Mouse (Mus musculus) embryonic facial prominence, embryonic 15.5 days (tissue): ENCODE data around the gene Rab3gap1. TPM values are rescaled to one million over a fixed set of nuclear protein-coding genes. Genes with fewer than 3 reads are reported as not detected.

ENCODE experiments used
- ATAC-seq: fragments of 200-750 bp; cut with Nextera tagmentation; 2 replicates; pipeline ENCODE4 v1.8.0; 2017; ENCODE audit warnings: low read depth, moderate TSS enrichment; ENCODE audit not compliant: insufficient number of reproducible peaks, low FRiP score, low TSS enrichment
- H3K27ac ChIP-seq: fragments of 300-500 bp; sonication (generic); replicated peaks from 2 replicates; pipeline ENCODE4 v1.5.1; 2015; ENCODE audit warnings: mild to moderate bottlenecking, inconsistent platforms
- H3K27me3 ChIP-seq: fragments of 300-500 bp; sonication (generic); 2 replicates; pipeline ENCODE4 v1.6.1; 2015; ENCODE audit warnings: inconsistent platforms
- H3K36me3 ChIP-seq: fragments of 300-500 bp; sonication (generic); 2 replicates; pipeline ENCODE4 v1.6.1; 2015; ENCODE audit warnings: mild to moderate bottlenecking, inconsistent platforms
- H3K4me1 ChIP-seq: fragments of 300-500 bp; sonication (generic); 2 replicates; pipeline ENCODE4 v1.6.1; 2015; ENCODE audit warnings: inconsistent platforms
- H3K4me2 ChIP-seq: fragments of 300-500 bp; sonication (generic); replicated peaks from 2 replicates; pipeline ENCODE4 v1.6.1; 2015; ENCODE audit warnings: mild to moderate bottlenecking, inconsistent platforms
- H3K4me3 ChIP-seq: fragments of 300-500 bp; sonication (generic); replicated peaks from 2 replicates; pipeline ENCODE4 v1.5.1; 2015; ENCODE audit warnings: mild to moderate bottlenecking, inconsistent platforms
- H3K9ac ChIP-seq: fragments of 300-500 bp; sonication (generic); 2 replicates; pipeline ENCODE4 v1.6.1; 2015; ENCODE audit warnings: inconsistent platforms
- H3K9me3 ChIP-seq: fragments of 300-500 bp; sonication (generic); replicated peaks from 2 replicates; pipeline ENCODE4 v1.6.1; 2016; ENCODE audit warnings: inconsistent platforms
- WGBS: fragments of 180-500 bp; shearing (Covaris S2); methylation state at CpG from one replicate; pipeline ENCODE4 v1.1.7; 2015; 5-methylcytosine and 5-hydroxymethylcytosine counted together
- polyA plus RNA-seq: library from polyadenylated mRNA; unstranded; fragments of >200 nt; fragmentation: Nextera tagmentation; extraction: Ambion mirVana; gene quantifications from 2 replicates; pipeline ENCODE4 v1.2.1, GENCODE M21; 2015

The Rab3gap1 gene
- polyA plus RNA-seq, 1 experiment from 2014 or later, result 22.6 TPM

DNA sequence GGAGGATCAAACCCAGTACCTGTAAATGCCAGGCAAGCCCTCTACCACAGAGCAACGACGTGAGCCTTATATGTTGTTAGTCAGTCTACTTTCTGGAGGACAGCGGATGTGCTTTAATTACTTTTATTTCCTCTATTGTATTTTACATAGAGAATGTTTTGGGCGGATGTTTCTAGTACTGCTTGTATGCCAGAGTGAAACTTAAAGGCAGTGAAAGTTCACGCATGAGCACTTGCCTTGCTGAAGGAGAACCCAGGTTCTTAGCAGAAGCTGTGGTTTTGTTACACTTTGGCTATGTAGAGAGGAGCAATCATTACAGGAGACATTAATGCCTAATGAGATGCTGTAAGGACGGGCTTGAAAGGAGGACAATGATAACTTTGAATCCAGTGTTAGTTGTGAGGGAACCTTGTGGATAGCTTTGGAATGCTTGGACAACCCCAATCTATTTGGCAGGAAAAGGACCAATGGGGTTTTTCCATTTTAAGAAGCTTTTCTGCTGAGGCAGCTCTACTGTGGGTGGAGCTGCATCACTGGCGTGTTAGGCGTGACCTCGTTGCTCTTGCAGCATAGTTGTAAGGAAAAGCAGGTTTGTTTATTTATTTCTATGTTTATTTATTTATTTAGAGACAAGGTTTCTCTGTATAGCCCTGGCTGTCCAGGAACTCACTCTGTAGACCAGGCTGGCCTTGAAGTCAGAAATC, 9.5 kb upstream of the Rab3gap1 start:
- Histone ChIP-seq H3K4me1 (no peaks in the 10 kb centered on the region), H3K4me3 (no peak overlapping the region), H3K27me3 (no peaks in the 10 kb centered on the region), H3K27ac (no peak overlapping the region), H3K9ac (no peak overlapping the region), H3K9me3 (no peaks in the 10 kb centered on the region), H3K36me3 (no peaks in the 10 kb centered on the region), H3K4me2 (no peak overlapping the region)
- ATAC-seq, result no peak
- WGBS, result 84% methylated on average over 9 of the region's 9 CpGs

DNA sequence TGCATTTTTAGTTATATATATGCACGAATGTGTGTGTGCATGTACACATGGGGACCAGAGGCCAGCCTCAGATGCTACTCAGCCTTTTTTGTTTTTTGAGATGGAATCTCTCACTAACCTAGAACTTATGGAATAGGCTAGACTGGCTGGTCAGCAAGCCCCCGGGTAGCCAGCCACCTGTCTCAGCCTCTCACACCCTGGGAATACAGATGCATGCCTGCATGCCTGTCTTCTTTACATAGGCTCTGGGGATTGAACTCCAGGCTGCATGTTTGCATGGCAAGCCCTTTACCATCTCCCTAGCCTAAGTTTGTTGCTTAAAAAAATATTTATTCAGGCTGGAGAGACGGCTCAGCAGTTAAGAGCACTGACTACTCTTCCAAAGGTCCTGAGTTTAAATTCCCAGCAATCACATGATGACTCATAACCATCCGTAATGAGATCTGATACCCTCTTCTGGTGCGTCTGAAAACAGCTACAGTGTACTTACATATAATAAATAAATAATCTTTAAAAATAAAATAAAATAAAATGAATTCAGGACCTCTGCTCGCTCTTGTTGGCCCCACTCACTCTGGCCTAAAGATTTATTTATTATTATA, 8.7 kb upstream of the Rab3gap1 start:
- Histone ChIP-seq H3K27me3 (no peaks in the 10 kb centered on the region), H3K27ac (no peak overlapping the region), H3K4me1 (no peaks in the 10 kb centered on the region), H3K36me3 (no peaks in the 10 kb centered on the region), H3K9ac (no peak overlapping the region), H3K4me3 (no peak overlapping the region), H3K4me2 (no peak overlapping the region), H3K9me3 (no peaks in the 10 kb centered on the region)
- no peak for ATAC-seq
- 66% methylated on average over 6 of the region's 6 CpGs for whole genome bisulfite sequencing

DNA sequence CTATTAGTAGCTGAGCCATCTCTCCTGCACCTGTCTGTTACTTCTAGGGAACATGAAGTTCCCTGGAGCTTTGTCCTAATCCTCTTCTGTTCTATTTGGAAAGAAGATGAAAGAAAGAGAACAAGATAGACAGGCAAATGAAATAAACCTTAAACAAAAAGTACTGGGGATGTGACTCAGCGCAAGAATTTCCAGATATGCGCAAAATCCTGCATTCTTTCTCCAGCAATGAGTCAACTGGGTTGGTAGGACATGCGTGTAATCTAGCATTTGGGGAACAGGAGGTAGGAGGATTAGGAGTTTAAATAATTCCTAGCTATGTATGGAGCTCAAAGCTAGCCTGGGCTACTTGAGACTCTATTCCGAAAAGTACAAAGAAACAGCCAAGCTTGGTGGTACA, 8.1 kb upstream of the Rab3gap1 start:
- H3K4me2 ChIP-seq, result no peak overlapping the region
- no peak overlapping the region for H3K4me3 ChIP-seq
- H3K36me3 ChIP-seq, result no peaks in the 10 kb centered on the region
- ATAC-seq, result no peak
- no peak overlapping the region for H3K27ac ChIP-seq
- H3K9me3 ChIP-seq, result no peaks in the 10 kb centered on the region
- H3K4me1 ChIP-seq, result no peaks in the 10 kb centered on the region
- H3K27me3 ChIP-seq, result no peaks in the 10 kb centered on the region
- H3K9ac ChIP-seq, result no peak overlapping the region
- 81% methylated on average over 4 of the region's 4 CpGs for WGBS

DNA sequence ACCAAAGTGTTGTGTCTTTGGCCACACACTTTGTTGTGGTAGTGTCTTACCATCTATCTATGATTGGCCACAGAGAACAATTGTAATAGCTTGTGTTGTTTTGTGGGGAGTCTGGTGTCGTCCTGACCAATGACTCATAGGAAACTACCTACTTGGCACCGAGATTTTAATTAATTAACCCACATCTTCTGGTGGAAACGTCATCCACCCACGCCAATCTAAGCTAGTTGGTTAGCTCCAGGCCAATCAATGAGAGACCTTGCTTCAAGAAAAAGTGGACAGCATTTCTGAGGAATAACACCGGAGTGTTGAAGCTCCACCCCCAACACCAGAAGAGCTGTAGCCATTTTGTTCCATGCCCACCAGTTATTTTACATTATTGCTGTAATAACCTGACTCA, 6.7 kb upstream of the Rab3gap1 start:
- Histone ChIP-seq H3K4me2 (no peak overlapping the region), H3K4me3 (no peak overlapping the region), H3K9me3 (no peaks in the 10 kb centered on the region), H3K27ac (no peak overlapping the region), H3K4me1 (no peaks in the 10 kb centered on the region), H3K27me3 (no peaks in the 10 kb centered on the region), H3K9ac (no peak overlapping the region), H3K36me3 (no peaks in the 10 kb centered on the region)
- no peak for ATAC-seq
- WGBS, result 83% methylated on average over 5 of the region's 5 CpGs

DNA sequence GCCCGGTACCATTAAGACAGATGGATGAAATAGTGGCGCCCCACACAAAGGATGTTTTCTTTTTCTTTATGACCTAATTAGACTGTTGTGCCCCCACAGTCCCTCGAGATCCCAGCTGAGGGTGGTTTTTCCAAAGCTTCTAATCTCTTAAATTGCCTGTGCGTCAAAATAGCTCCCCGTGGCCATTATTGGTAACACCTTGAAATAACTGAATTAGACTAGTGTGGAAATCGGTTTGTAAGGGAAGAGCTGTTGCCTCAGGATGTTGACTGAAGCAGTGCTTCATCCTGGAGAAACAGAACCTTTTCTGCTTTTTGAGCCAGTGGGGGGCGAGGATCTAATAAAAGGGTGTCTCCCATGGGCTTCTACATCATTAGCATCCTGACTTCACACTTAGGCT, 4.8 kb upstream of the Rab3gap1 start:
- no peaks in the 10 kb centered on the region for H3K4me1 ChIP-seq
- H3K27ac ChIP-seq, result no peak overlapping the region
- no peak overlapping the region for H3K9ac ChIP-seq
- ATAC-seq, result no peak
- H3K27me3 ChIP-seq, result no peaks in the 10 kb centered on the region
- H3K4me2 ChIP-seq, result no peak overlapping the region
- no peaks in the 10 kb centered on the region for H3K36me3 ChIP-seq
- H3K4me3 ChIP-seq, result no peak overlapping the region
- no peaks in the 10 kb centered on the region for H3K9me3 ChIP-seq
- WGBS, result 33% methylated on average over 7 of the region's 7 CpGs

DNA sequence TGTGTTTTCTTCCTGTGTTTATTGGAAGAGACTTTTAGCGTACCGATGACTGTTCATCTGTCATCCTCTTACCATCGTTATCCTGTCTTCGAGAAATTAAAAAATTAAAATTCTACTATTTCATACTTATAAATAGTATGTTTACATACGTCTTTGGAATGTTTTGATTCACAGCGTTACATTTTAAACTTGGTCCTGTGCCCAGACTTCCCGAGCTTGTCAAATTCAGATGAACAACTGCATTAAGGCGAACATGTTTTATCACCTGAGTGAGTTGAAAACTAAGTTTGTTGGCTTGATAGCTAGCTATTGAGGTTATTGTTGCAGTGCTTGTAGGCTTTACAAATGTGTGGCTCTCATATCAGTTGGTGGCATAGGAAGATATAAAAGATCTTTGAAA, 703 bp downstream of the Rab3gap1 start:
- Histone ChIP-seq H3K9ac (peak overlapping the region; percentile 71), H3K4me2 (peak overlapping the region; percentile 58), H3K4me1 (0 out of 2 replicates have a peak, but pooled peaks cover 9% of the 10 kb centered on the region), H3K4me3 (peak overlapping the region; percentile 85), H3K9me3 (no peaks in the 10 kb centered on the region), H3K36me3 (peaks cover 10% of the 10 kb centered on the region; the same call in 1 of the 2 replicates), H3K27ac (peak overlapping the region; percentile 88; the same call in 1 of the 2 replicates), H3K27me3 (no peaks in the 10 kb centered on the region)
- no peak for ATAC-seq
- WGBS, result 24% methylated on average over 8 of the region's 8 CpGs

DNA sequence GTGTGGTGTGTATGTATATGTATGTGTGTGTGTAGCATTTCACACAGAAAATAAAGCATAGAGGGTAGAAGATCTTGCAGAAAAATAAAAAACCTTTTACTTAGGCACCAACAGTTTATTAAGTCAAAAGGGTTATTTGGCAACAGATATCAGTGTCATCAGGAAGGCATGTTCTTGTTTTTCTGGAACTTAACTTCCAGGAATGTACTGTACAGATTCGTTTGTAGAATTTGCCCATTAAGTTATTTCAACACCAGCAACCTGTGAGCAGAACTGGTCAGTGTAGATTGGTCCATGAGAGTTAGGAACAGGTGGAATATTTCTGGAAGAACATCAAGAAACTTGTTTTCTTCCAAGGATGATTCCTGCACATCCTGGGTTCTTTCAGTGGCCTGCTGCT, 30.8 kb downstream of the Rab3gap1 start:
- Histone ChIP-seq H3K36me3 (peaks cover 7% of the 10 kb centered on the region; the same call in 1 of the 2 replicates), H3K4me1 (no peaks in the 10 kb centered on the region), H3K27me3 (no peaks in the 10 kb centered on the region), H3K9ac (no peak overlapping the region), H3K4me2 (no peak overlapping the region), H3K4me3 (no peak overlapping the region), H3K9me3 (no peaks in the 10 kb centered on the region), H3K27ac (no peak overlapping the region)
- WGBS, result 68% methylated on average over 1 of the region's 1 CpGs
- ATAC-seq, result no peak

DNA sequence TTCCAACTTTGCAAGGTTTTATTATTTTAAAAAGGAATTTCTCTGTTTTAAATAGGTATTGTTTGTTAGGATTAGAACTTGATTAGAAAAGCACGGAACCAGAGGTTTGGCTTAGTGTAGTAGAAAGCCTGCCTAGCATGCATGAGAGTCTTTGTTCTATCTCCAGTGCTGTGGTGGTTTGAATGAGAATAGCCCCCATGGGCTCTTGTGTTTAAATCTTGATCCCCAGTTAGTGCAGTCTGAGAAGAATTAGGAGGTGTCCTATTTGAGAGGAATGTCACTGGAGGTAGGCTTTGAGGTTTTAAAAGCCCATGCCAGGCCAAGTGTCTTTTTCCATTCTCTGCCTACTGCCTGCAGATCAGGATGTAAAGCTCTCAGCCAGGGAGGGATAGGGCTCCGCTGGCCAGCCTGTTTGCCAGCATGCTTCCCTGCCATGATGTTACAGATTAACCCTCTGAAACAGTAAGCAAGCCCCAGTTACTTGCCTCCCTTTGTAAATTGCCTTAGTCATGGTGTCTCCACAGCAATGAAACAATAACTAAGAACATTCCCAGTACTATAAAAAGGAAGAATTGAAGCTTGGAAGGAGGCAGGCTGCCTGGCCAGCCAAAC, 36.3 kb downstream of the Rab3gap1 start:
- Histone ChIP-seq H3K27me3 (no peaks in the 10 kb centered on the region), H3K9ac (no peak overlapping the region), H3K9me3 (no peaks in the 10 kb centered on the region), H3K4me3 (no peak overlapping the region), H3K27ac (no peak overlapping the region), H3K36me3 (peaks cover 10% of the 10 kb centered on the region; the same call in 1 of the 2 replicates), H3K4me2 (no peak overlapping the region), H3K4me1 (no peaks in the 10 kb centered on the region)
- ATAC-seq, result no peak
- WGBS, result 46% methylated on average over 2 of the region's 2 CpGs

DNA sequence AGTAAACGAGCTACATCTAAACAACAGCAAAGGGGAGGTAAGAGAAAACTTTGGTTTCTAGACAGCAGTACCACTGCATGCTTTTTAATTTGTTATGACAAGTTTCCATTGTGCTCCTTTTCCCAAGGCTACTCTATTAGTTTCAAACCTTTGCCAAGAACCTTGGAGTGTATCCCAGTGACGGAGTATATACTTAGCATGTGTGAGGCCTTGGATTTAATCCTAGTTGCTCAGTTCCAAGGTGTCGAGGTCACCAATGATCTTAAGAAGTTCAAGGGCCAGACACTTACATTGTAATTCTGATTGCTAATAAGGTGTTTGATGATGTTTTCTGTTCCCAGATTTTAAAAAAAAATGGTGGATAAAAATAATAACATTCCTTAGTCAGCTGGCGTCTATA, 44.5 kb downstream of the Rab3gap1 start:
- 72% methylated on average over 4 of the region's 4 CpGs for WGBS
- no peaks in the 10 kb centered on the region for H3K9me3 ChIP-seq
- ATAC-seq, result no peak
- no peaks in the 10 kb centered on the region for H3K4me1 ChIP-seq
- H3K4me3 ChIP-seq, result no peak overlapping the region
- H3K4me2 ChIP-seq, result no peak overlapping the region
- no peak overlapping the region for H3K9ac ChIP-seq
- H3K27ac ChIP-seq, result no peak overlapping the region
- no peaks in the 10 kb centered on the region for H3K27me3 ChIP-seq
- 0 out of 2 replicates have a peak, but pooled peaks cover 6% of the 10 kb centered on the region for H3K36me3 ChIP-seq

DNA sequence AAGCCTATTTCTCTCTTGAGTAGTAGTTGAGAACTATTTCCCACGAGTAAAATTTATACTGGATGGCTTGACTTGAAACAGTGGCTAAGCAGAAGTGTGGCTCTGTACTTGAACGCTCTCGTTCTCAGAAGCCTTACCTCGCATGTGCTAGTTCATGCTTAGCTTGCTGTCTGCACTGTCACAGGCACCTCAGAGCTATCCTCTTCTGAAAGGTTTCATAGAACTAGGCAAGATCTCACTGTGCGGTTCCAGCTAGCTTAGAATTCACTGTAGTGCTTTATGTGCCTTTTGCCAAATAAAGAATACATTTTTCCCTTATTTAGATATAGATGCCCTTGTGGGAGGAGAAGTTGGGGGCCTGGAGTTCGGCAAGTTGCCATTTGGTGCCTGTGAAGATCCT, 46.7 kb downstream of the Rab3gap1 start:
- no peak for ATAC-seq
- no peaks in the 10 kb centered on the region for H3K4me1 ChIP-seq
- no peaks in the 10 kb centered on the region for H3K9me3 ChIP-seq
- H3K4me3 ChIP-seq, result no peak overlapping the region
- H3K27me3 ChIP-seq, result no peaks in the 10 kb centered on the region
- H3K36me3 ChIP-seq, result peaks cover 15% of the 10 kb centered on the region; the same call in 1 of the 2 replicates
- WGBS, result 78% methylated on average over 6 of the region's 6 CpGs
- H3K9ac ChIP-seq, result no peak overlapping the region
- H3K27ac ChIP-seq, result no peak overlapping the region
- no peak overlapping the region for H3K4me2 ChIP-seq

DNA sequence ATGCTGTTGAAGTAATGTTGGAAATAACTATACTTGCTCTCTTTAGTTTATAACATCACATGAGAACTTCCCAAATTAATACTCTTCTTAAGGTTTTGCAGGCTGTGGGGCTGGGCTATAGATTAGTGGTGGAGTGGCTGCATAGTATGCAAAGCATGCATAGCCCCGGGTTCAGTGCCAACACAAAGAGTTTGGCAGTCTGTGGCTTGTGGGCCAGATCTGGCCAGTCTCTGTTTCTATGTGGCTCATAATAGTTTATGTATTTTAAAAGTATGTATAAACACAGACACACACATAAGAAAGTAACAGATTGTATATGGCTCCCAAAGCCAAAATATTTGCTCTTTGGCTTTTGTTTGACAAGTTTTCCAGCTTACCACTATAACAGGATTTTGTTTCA, 47.2 kb downstream of the Rab3gap1 start:
- Histone ChIP-seq H3K27me3 (no peaks in the 10 kb centered on the region), H3K27ac (no peak overlapping the region), H3K9ac (no peak overlapping the region), H3K4me3 (no peak overlapping the region), H3K36me3 (peaks cover 15% of the 10 kb centered on the region; the same call in 1 of the 2 replicates), H3K4me1 (no peaks in the 10 kb centered on the region), H3K4me2 (no peak overlapping the region), H3K9me3 (no peaks in the 10 kb centered on the region)
- ATAC-seq, result 0 out of 2 replicates have a peak, but pooled peaks have one; percentile 39
- 62% methylated on average over 1 of the region's 1 CpGs for whole genome bisulfite sequencing
